Mouse (Mus musculus) myocyte (in vitro differentiated cells): ENCODE measurements at regions not wholly inside any gene's neighbourhood (a gene's known extent, or its start where the extent isn't known, plus 50 kb on each side); places are given as distances from the start of the nearest gene placed in this dataset.

Experiments
- H3K27me3 ChIP-seq: one replicate; pipeline ENCODE4 v1.6.1; 2011; ENCODE audit not compliant: control insufficient read depth, insufficient read depth, insufficient read length
- H3K36me3 ChIP-seq: one replicate; pipeline ENCODE4 v1.6.1; 2011; ENCODE audit not compliant: control insufficient read depth, insufficient read depth
- H3K4me2 ChIP-seq: one replicate; pipeline ENCODE4 v1.6.1; 2011; ENCODE audit warnings: low read depth, control low read depth
- H3K4me3 ChIP-seq: one replicate; pipeline ENCODE4 v1.5.1; 2011; ENCODE audit warnings: mild to moderate bottlenecking, control low read depth, moderate library complexity
- H3K79me2 ChIP-seq: one replicate; pipeline ENCODE4 v1.6.1; 2011; ENCODE audit not compliant: control insufficient read depth, insufficient read depth
- H3ac ChIP-seq: one replicate; pipeline ENCODE4 v1.6.1; 2011; ENCODE audit not compliant: control insufficient read depth, insufficient read length
- CEBPB ChIP-seq: IDR thresholded peaks from 2 replicates; pipeline ENCODE4 v1.6.1; 2011; ENCODE audit warnings: mild to moderate bottlenecking, moderate library complexity; ENCODE audit not compliant: poor library complexity, insufficient read depth, severe bottlenecking
- E2F4 ChIP-seq: IDR thresholded peaks from one replicate; pipeline ENCODE4 v1.6.1; 2011; ENCODE audit warnings: mild to moderate bottlenecking, control low read depth, moderate library complexity; ENCODE audit not compliant: insufficient read depth
- MAX ChIP-seq: IDR thresholded peaks from one replicate; pipeline ENCODE4 v1.6.1; 2011; ENCODE audit warnings: low read depth, mild to moderate bottlenecking, control low read depth
- MYOD1 ChIP-seq, 3 experiments: IDR thresholded peaks; one replicate each; pipeline ENCODE4 v1.6.1; 2011; ENCODE audit warnings: control low read depth in 2 of 3, low read depth in 2 of 3, mild to moderate bottlenecking in 2 of 3, moderate library complexity in 1 of 3; ENCODE audit not compliant: insufficient read length in 2 of 3, control insufficient read depth in 1 of 3
- MYOG ChIP-seq, 3 experiments: IDR thresholded peaks; one replicate each; pipeline ENCODE4 v1.6.1; 2011; ENCODE audit warnings: control low read depth in 2 of 3, low read depth in 2 of 3, mild to moderate bottlenecking in 2 of 3; ENCODE audit not compliant: insufficient read length in 2 of 3, control insufficient read depth in 1 of 3, insufficient read depth in 1 of 3
- POLR2A ChIP-seq: IDR thresholded peaks from one replicate; pipeline ENCODE4 v1.6.1; 2011; ENCODE audit warnings: low read depth, mild to moderate bottlenecking, control low read depth, moderate library complexity; ENCODE audit not compliant: insufficient read length
- POLR2AphosphoS2 ChIP-seq: IDR thresholded peaks from one replicate; pipeline ENCODE4 v1.6.1; 2011; ENCODE audit warnings: low read depth, control low read depth; ENCODE audit not compliant: insufficient read length
- REST ChIP-seq: IDR thresholded peaks from one replicate; pipeline ENCODE4 v1.6.1; 2011; ENCODE audit warnings: mild to moderate bottlenecking, control low read depth, moderate library complexity; ENCODE audit not compliant: insufficient read depth, insufficient read length
- SRF ChIP-seq: IDR thresholded peaks from one replicate; pipeline ENCODE4 v1.6.1; 2011; ENCODE audit warnings: low read depth; ENCODE audit not compliant: control insufficient read depth, insufficient read length
- TCF12 ChIP-seq: IDR thresholded peaks from one replicate; pipeline ENCODE4 v1.6.1; 2011; ENCODE audit warnings: mild to moderate bottlenecking, control low read depth; ENCODE audit not compliant: poor library complexity, insufficient read depth, severe bottlenecking
- TCF3 ChIP-seq: IDR thresholded peaks from one replicate; pipeline ENCODE4 v1.6.1; 2011; ENCODE audit warnings: low read depth, control low read depth; ENCODE audit not compliant: insufficient read length
- USF1 ChIP-seq: IDR thresholded peaks from one replicate; pipeline ENCODE4 v1.6.1; 2011; ENCODE audit warnings: low read depth, mild to moderate bottlenecking, control low read depth, moderate library complexity

DNA sequence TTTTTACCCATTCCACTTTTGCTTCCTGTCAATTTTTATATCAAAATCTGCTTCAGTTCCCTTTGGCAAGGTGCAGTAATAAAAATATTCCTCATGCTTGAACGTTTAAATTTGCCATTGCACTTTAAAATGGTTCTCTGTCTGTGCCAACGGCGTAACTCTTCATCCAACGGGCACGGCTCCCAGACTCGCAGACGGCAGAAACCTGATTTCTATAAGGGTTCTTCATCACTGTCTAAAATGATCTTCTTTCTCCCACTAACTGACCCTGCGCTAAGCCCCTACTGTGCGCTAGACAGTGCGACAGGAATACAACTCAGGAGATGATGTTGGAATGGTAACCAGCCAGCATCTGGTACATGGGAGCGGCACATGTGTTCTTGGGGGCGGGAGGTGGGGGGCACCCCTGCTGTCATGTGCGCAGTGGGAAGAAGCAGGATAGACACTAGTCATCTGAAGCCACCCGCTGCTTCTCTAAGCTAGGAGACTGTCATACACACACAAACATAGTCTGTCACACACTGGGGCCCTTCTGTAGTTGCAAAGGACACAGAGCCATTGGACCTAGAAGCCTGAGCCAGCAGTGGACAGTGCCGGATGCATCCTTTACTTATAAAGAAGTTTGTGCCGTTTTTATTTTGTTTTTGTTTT is 197.8 kb downstream of the Rpap3 start:
- Histone ChIP-seq H3K4me3 (no peak overlapping the region), H3K79me2 (no peaks in the 10 kb centered on the region), H3K4me2 (no peak overlapping the region), H3K27me3 (no peaks in the 10 kb centered on the region), H3K36me3 (no peaks in the 10 kb centered on the region), H3ac (no peak overlapping the region)
- no peak for TF ChIP-seq MYOD1 (IDR thresholded peaks at IDR 0.05; ENCODE audit: control insufficient read depth in 1 of 3, insufficient read length in 2 of 3, low read depth in 2 of 3)
- no peak for TF ChIP-seq USF1
- no peak for TF ChIP-seq MAX
- no peak for TF ChIP-seq SRF
- no peak for TF ChIP-seq CEBPB
- no peak for TF ChIP-seq TCF3

GRCm38 (mm10) chr15:97507176-97507575 is 198.4 kb downstream of the Rpap3 start:
- TF ChIP-seq E2F4 (no peak), TCF12 (no peak), USF1 (no peak), SRF (no peak), TCF3 (no peak), MAX (no peak), REST (no peak), MYOD1 (IDR thresholded peaks at IDR 0.05; ENCODE audit: control insufficient read depth in 1 of 3, insufficient read length in 2 of 3, low read depth in 2 of 3) (no peak), POLR2A (no peak), CEBPB (no peak), MYOG (IDR thresholded peaks at IDR 0.05; ENCODE audit: control insufficient read depth in 1 of 3, insufficient read depth in 1 of 3, insufficient read length in 2 of 3, low read depth in 2 of 3) (no peak), POLR2AphosphoS2 (no peak)
- no peak overlapping the region for H3K4me3 ChIP-seq

DNA sequence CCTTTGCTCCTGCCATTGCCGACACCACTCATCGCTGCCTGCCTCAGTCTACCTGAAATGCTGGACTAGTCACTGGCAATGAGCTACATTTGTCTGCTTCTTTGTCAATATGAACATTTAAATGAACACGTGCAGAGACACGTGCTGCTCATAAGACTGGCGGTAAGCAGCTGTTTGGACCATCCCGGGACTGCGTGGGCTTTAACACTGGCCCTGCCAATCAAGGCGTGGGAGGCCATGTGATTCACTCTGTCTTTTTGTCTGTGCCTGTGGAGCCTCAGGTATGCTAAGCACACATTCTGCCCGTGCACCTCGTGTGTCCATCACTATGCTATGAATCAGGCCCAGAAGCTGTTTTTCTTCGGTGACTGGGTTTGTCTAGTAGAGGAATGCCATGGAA is 199.9 kb downstream of the Rpap3 start:
- H3K79me2 ChIP-seq: no peaks in the 10 kb centered on the region
- TF ChIP-seq REST (no peak), MYOG (IDR thresholded peaks at IDR 0.05; ENCODE audit: control insufficient read depth in 1 of 3, insufficient read depth in 1 of 3, insufficient read length in 2 of 3, low read depth in 2 of 3) (peak in 2 of 3 experiments; percentile 48 to 77), TCF3 (peak; percentile 25), USF1 (peak; percentile 51), POLR2A (no peak), MYOD1 (IDR thresholded peaks at IDR 0.05; ENCODE audit: control insufficient read depth in 1 of 3, insufficient read length in 2 of 3, low read depth in 2 of 3) (peak; percentile 10 to 97 (median 97))
- no peaks in the 10 kb centered on the region for H3K27me3 ChIP-seq

More at GRCm38 (mm10) chr15:97507176-97507575, 198.4 kb downstream of the Rpap3 start:
- no peak overlapping the region for H3K4me2 ChIP-seq
- no peak overlapping the region for H3ac ChIP-seq
- H3K79me2 ChIP-seq: no peaks in the 10 kb centered on the region
- no peaks in the 10 kb centered on the region for H3K36me3 ChIP-seq
- no peaks in the 10 kb centered on the region for H3K27me3 ChIP-seq

GRCm38 (mm10) chr15:97504325-97504724 is 201.3 kb downstream of the Rpap3 start:
- Histone ChIP-seq H3K4me3 (no peak overlapping the region), H3K79me2 (no peaks in the 10 kb centered on the region), H3ac (no peak overlapping the region), H3K27me3 (no peaks in the 10 kb centered on the region), H3K36me3 (no peaks in the 10 kb centered on the region), H3K4me2 (no peak overlapping the region)
- TF ChIP-seq TCF3 (no peak), CEBPB (no peak), MYOD1 (IDR thresholded peaks at IDR 0.05; ENCODE audit: control insufficient read depth in 1 of 3, insufficient read length in 2 of 3, low read depth in 2 of 3) (no peak), SRF (no peak), E2F4 (no peak), TCF12 (no peak), POLR2AphosphoS2 (no peak), REST (no peak), MAX (no peak), MYOG (IDR thresholded peaks at IDR 0.05; ENCODE audit: control insufficient read depth in 1 of 3, insufficient read depth in 1 of 3, insufficient read length in 2 of 3, low read depth in 2 of 3) (no peak), USF1 (no peak), POLR2A (no peak)

More for the DNA sequence above, 199.9 kb downstream of the Rpap3 start:
- Histone ChIP-seq H3K36me3 (no peaks in the 10 kb centered on the region), H3K4me2 (no peak overlapping the region), H3ac (no peak overlapping the region), H3K4me3 (no peak overlapping the region)

DNA sequence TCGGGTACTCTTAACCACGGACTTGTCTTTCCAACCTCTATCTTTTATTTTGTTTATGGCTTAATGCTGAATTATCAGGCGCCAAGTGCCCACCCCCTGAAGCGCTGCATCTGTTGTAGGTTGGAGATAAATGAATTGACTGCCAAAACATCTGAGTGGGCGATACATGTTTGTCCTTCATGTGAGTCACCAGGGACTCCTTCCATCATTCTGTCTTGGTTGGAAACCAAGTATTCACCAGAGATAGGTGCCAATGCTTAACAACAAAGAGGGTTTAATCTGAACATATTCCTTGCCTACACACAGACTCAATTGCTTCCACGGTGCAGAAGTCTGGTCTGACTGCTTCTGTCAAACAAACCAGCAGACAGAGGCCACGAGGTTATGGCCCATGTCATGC is 203.6 kb downstream of the Rpap3 start:
- Histone ChIP-seq H3K4me3 (no peak overlapping the region), H3K79me2 (no peaks in the 10 kb centered on the region), H3K36me3 (no peaks in the 10 kb centered on the region), H3K4me2 (peak overlapping the region; percentile 37), H3K27me3 (no peaks in the 10 kb centered on the region), H3ac (no peak overlapping the region)
- TF ChIP-seq MYOD1 (IDR thresholded peaks at IDR 0.05; ENCODE audit: control insufficient read depth in 1 of 3, insufficient read length in 2 of 3, low read depth in 2 of 3): peak in 1 of 3 experiments; percentile 3
- TF ChIP-seq CEBPB: no peak
- TF ChIP-seq POLR2AphosphoS2: no peak
